Mouse (Mus musculus) limb, embryonic 13.5 days (tissue): ENCODE data around the gene Grk4. TPM values are rescaled to one million over a fixed set of nuclear protein-coding genes. Genes with fewer than 3 reads are reported as not detected.
A peak's percentile ranks its signal among the peaks of the same experiment; 100 is the strongest.

Experiments used
- ATAC-seq: fragments of 200-750 bp; cut with Nextera tagmentation; 2 replicates; pipeline ENCODE4 v1.8.0; 2017; ENCODE audit warnings: low read depth, moderate number of reproducible peaks, moderate TSS enrichment; ENCODE audit not compliant: low FRiP score
- H3K27ac ChIP-seq: fragments of 300-500 bp; sonication (generic); 2 replicates; pipeline ENCODE4 v1.5.1; 2015; ENCODE audit warnings: inconsistent platforms, mild to moderate bottlenecking, moderate library complexity
- H3K27me3 ChIP-seq: fragments of 300-500 bp; sonication (generic); 2 replicates; pipeline ENCODE4 v1.6.1; 2015; ENCODE audit warnings: mild to moderate bottlenecking, inconsistent platforms
- H3K36me3 ChIP-seq: fragments of 300-500 bp; sonication (generic); 2 replicates; pipeline ENCODE4 v1.6.1; 2015; ENCODE audit warnings: inconsistent platforms, mild to moderate bottlenecking, moderate library complexity
- H3K4me1 ChIP-seq: fragments of 300-500 bp; sonication (generic); 2 replicates; pipeline ENCODE4 v1.6.1; 2015; ENCODE audit warnings: inconsistent platforms
- H3K4me2 ChIP-seq: fragments of 300-500 bp; sonication (generic); replicated peaks from 2 replicates; pipeline ENCODE4 v1.6.1; 2015; ENCODE audit warnings: inconsistent platforms, mild to moderate bottlenecking, moderate library complexity
- H3K4me3 ChIP-seq: fragments of 300-500 bp; sonication (generic); 2 replicates; pipeline ENCODE4 v1.5.1; 2015; ENCODE audit warnings: moderate library complexity, mild to moderate bottlenecking, inconsistent platforms
- H3K9ac ChIP-seq: fragments of 300-500 bp; sonication (generic); 2 replicates; pipeline ENCODE4 v1.6.1; 2015; ENCODE audit warnings: mild to moderate bottlenecking, inconsistent platforms
- H3K9me3 ChIP-seq: fragments of 300-500 bp; sonication (generic); 2 replicates; pipeline ENCODE4 v1.6.1; 2016; ENCODE audit warnings: inconsistent platforms
- WGBS: fragments of 180-500 bp; shearing (Covaris S2); methylation state at CpG from one replicate; pipeline ENCODE4 v1.1.7; 2015; 5-methylcytosine and 5-hydroxymethylcytosine counted together
- microRNA counts: library from miRNA; unstranded; fragments of <30 nt; microRNA quantifications from one replicate; lab custom pipeline; 2016
- microRNA-seq: library from miRNA; unstranded; fragments of <30 nt; microRNA quantifications from one replicate; pipeline ENCODE4, GENCODE M21; 2016
- polyA plus RNA-seq: library from polyadenylated mRNA; unstranded; fragments of >200 nt; fragmentation: Nextera tagmentation; extraction: Ambion mirVana; gene quantifications from 2 replicates; pipeline ENCODE4 v1.2.1, GENCODE M21; 2015

The Grk4 gene
- polyA plus RNA-seq, 1 experiment from 2014 or later = 5.9 TPM

GRCm38 (mm10) chr5:34800292-34800953 is 140.2 kb downstream of the Grk4 start:
- 96% methylated on average over 5 of the region's 5 CpGs for WGBS
- no peak overlapping the region for H3K4me3 ChIP-seq
- H3K36me3 ChIP-seq = peaks cover 71% of the 10 kb centered on the region

More at GRCm38 (mm10) chr5:34800292-34800953, 140.2 kb downstream of the Grk4 start:
- Histone ChIP-seq H3K9me3 (no peaks in the 10 kb centered on the region), H3K27me3 (no peaks in the 10 kb centered on the region), H3K4me1 (no peaks in the 10 kb centered on the region), H3K4me2 (no peak overlapping the region), H3K27ac (no peak overlapping the region), H3K9ac (no peak overlapping the region)
- no peak for ATAC-seq

MicroRNAs encoded within 50 kb of the gene (microRNA counts, 519-probe panel; counts per million panel counts)
- 2,054 counts per million, percentile 26 among the panel's probes with 10 or more counts for microRNA mmu-miR-467g (lab: Ali Mortazavi, UCI)

Small RNA genes lying within 50 kb of the gene (microRNA-seq; reads per million reads assigned to microRNA genes)
- gene Mir467g = not detected

Other genes with a start within 250 kb of the Grk4 start
- 14.4 and 17.6 TPM in 2 replicates for gene Tnip2, start 146.4 kb upstream of the Grk4 start, polyA plus RNA-seq
- 11.4 and 13.0 TPM in 2 replicates for gene Sh3bp2, start 134.5 kb upstream of the Grk4 start, polyA plus RNA-seq
- 185 and 200 TPM in 2 replicates for gene Add1, start 86.7 kb upstream of the Grk4 start, polyA plus RNA-seq
- 135 and 141 TPM in 2 replicates for gene Mfsd10, start 23.2 kb upstream of the Grk4 start, polyA plus RNA-seq
- gene Nop14, start 231 bp upstream of the Grk4 start, polyA plus RNA-seq = 29.0 and 31.1 TPM in 2 replicates
- gene Htt, start 101.4 kb downstream of the Grk4 start, polyA plus RNA-seq = 14.2 and 15.2 TPM in 2 replicates
- 0.47 and 0.66 TPM in 2 replicates for gene Msantd1, start 247.6 kb downstream of the Grk4 start, polyA plus RNA-seq